Mouse (Mus musculus) lung, embryonic 14.5 days (tissue): ENCODE results near the gene Clcn2. TPM values are rescaled to one million over a fixed set of nuclear protein-coding genes. Genes with fewer than 3 reads are reported as not detected.

Experiments used
- ATAC-seq: fragments of 200-750 bp; cut with Nextera tagmentation; 2 replicates; pipeline ENCODE4 v1.8.0; 2017; ENCODE audit warnings: mild to moderate bottlenecking, moderate TSS enrichment, moderate library complexity; ENCODE audit not compliant: insufficient read depth
- DNase-seq: peaks from one replicate; pipeline ENCODE4 v3.0.0-alpha.2; 2015
- H3K27ac ChIP-seq: fragments of 300-500 bp; sonication (generic); 2 replicates; pipeline ENCODE4 v1.5.1; 2014; ENCODE audit warnings: low read depth, mild to moderate bottlenecking, moderate library complexity
- H3K27me3 ChIP-seq: fragments of 300-500 bp; sonication (generic); 2 replicates; pipeline ENCODE4 v1.6.1; 2014; ENCODE audit warnings: low read length, control low read depth; ENCODE audit not compliant: insufficient read depth
- H3K36me3 ChIP-seq: fragments of 300-500 bp; sonication (generic); 2 replicates; pipeline ENCODE4 v1.6.1; 2014; ENCODE audit warnings: control low read depth; ENCODE audit not compliant: insufficient read depth
- H3K4me1 ChIP-seq: fragments of 300-500 bp; sonication (generic); 2 replicates; pipeline ENCODE4 v1.6.1; 2014; ENCODE audit warnings: antibody characterized with exemption, control low read depth; ENCODE audit not compliant: insufficient read depth
- H3K4me2 ChIP-seq: fragments of 300-500 bp; sonication (generic); 2 replicates; pipeline ENCODE4 v1.6.1; 2014; ENCODE audit warnings: mild to moderate bottlenecking
- H3K4me3 ChIP-seq: fragments of 300-500 bp; sonication (generic); 2 replicates; pipeline ENCODE4 v1.5.1; 2014; ENCODE audit warnings: low read depth, low read length
- H3K9ac ChIP-seq: fragments of 300-500 bp; sonication (generic); 2 replicates; pipeline ENCODE4 v1.6.1; 2014
- H3K9me3 ChIP-seq: fragments of 300-500 bp; sonication (generic); 2 replicates; pipeline ENCODE4 v1.6.1; 2016; ENCODE audit warnings: low read depth, low read length, control low read depth
- CTCF ChIP-seq: IDR thresholded peaks from 2 replicates; pipeline ENCODE4 v1.5.1; 2016; ENCODE audit warnings: antibody characterized with exemption, low read depth
- WGBS: fragments of 180-500 bp; shearing (Covaris S2); extraction: QIAGEN DNeasy Blood & Tissue Kit; methylation state at CpG from one replicate; pipeline ENCODE4 v1.1.7; 2014; 5-methylcytosine and 5-hydroxymethylcytosine counted together
- polyA plus RNA-seq: library from polyadenylated mRNA; unstranded; fragments of >200 nt; fragmentation: Nextera tagmentation; extraction: Ambion mirVana; gene quantifications from 2 replicates; pipeline ENCODE4 v1.2.1, GENCODE M21; 2014

Gene Clcn2
- polyA plus RNA-seq, 1 experiment from 2014 or later, result 10.1 TPM

DNA sequence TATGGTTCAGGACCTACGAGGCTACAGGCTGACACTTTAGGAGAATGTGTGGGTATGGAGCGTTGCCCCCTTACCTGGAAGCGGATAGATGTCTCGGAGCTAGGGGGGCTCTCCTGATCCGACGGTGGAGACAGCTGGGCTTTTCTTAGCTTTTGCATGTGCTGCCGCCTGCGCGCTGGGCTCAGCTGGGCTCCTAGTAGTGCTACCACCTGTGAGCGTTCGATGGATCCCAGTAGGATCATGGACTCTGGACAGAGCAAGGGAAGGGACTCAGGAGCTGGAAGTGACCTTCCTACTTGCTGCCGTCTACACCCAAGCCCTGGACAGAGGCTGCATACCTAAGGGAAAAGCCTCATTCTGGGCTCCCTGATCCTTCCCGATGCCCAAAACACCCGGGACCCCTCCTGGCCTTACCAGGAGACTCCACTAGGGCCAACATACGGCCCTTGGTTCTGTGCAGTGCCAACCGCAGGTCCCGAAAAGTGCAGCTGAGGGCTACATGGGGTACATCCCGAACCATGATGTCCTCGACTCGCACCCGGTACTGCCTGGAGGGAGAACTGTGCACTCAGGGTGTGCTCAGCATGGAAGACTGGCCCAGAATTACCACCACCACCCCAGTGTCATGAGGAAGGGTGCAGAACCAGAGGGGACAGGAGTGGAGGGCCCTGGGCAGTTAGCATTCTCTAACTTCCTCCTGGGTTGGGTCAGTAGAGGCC lies 9.2 kb downstream of the Clcn2 start:
- 94% methylated on average over 21 of the region's 21 CpGs for WGBS
- DNase-seq, result no peak

DNA sequence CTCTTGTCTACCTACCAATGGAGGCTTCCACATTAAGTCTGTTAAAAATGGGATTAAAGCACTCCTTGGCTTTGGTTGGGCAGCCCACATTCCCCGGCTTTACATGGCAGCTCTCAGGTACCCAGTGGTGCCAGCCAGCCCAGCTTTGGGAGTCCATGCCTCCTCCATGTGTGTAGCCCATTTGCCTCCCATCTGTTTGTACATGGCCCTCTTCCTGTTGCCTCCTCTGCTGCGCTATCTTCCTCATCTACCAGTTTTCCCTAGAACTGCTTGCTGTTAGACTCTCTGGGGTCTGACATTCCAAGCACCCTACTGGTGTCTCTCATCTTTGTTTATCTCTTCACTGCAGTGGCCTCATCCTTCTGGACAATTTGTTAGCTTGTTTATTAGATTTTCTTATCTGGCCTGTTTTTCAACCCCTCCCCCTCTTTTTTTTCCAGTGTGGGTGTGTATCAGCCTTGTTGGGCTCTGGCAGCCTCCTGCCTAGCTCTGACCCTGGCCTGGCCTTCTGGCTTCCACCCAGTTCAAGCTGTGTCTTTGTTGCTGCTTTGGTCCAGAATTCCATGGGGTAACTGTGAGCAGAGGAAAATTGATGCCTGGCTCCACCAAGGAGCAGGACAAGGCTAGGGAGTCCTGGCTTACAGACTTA lies 11.0 kb downstream of the Clcn2 start:
- Histone ChIP-seq H3K36me3 (peaks cover 25% of the 10 kb centered on the region), H3K4me1 (peaks cover 3% of the 10 kb centered on the region; the same call in 1 of the 2 replicates), H3K9me3 (no peaks in the 10 kb centered on the region), H3K4me2 (no peak overlapping the region), H3K9ac (no peak overlapping the region), H3K4me3 (no peak overlapping the region), H3K27ac (0 out of 2 replicates have a peak overlapping the region, but pooled peaks have one; percentile 6), H3K27me3 (no peaks in the 10 kb centered on the region)
- DNase-seq (no peak), ATAC-seq (no peak)
- TF ChIP-seq CTCF, result no peak
- 84% methylated on average over 2 of the region's 2 CpGs for WGBS

More for the DNA sequence above, 9.2 kb downstream of the Clcn2 start:
- peaks cover 35% of the 10 kb centered on the region for H3K36me3 ChIP-seq
- TF ChIP-seq CTCF, result no peak
- no peak for ATAC-seq
- H3K27ac ChIP-seq, result no peak overlapping the region
- H3K9me3 ChIP-seq, result no peaks in the 10 kb centered on the region
- H3K9ac ChIP-seq, result no peak overlapping the region
- H3K27me3 ChIP-seq, result no peaks in the 10 kb centered on the region
- H3K4me1 ChIP-seq, result no peaks in the 10 kb centered on the region
- no peak overlapping the region for H3K4me3 ChIP-seq
- no peak overlapping the region for H3K4me2 ChIP-seq

DNA sequence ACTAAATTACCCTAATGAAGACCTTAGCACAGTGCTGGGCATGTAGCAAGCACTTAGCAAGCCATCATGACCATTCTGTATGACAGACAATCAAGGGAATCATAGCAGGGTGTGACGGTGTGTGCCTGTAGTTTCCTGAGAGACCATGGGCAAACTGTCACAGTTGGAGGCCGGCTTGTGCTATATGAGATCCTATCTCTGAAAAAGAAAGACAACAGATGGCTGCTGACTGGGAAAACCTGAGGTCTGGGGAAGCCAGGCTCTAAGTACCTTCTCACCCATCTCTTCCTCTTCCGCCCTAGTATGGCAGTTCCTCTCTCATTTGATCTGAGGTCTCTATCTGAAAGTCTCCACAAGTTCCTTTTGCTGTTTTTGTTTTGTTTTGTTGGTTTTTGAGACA lies 11.8 kb downstream of the Clcn2 start:
- no peak for TF ChIP-seq CTCF
- peaks cover 20% of the 10 kb centered on the region; the same call in 1 of the 2 replicates for H3K36me3 ChIP-seq
- DNase-seq, result no peak

DNA sequence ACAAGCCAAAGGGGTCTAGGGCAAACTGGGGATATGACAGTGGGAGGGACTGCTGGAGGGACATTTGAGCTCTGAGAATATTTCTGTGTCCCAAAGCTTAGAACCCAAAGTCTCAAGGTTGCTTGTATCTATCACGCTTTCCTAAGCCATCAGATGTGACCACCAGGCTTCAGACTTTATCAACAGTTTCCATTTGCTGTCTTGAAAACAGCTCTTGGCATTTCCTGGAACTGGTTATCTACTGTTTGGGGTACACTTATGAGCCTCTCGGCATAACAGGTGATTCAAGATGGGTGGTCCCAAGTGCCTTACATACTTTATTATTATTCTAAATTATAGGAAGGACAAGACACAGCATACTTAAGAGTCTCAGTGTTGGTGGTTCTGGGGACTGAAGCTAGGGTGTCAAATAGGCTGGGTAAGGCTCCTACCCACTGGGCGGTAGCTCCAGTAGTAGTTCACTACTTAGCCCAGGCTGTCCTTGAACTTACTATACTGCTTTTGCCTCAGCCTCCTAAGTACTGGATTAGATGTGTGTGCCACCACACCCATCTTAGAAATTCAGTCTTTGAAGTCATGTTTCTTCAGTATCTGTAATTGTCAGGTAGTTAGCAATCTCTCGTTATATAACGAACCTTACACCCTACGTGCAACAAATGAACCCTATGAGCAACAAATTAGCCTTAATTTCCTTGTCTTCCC lies 13.7 kb downstream of the Clcn2 start:
- DNase-seq (no peak), ATAC-seq (no peak)
- Histone ChIP-seq H3K27ac (no peak overlapping the region; the same call in 1 of the 2 replicates), H3K4me2 (no peak overlapping the region), H3K9ac (no peak overlapping the region), H3K4me1 (peaks cover 3% of the 10 kb centered on the region; the same call in 1 of the 2 replicates), H3K27me3 (no peaks in the 10 kb centered on the region), H3K36me3 (peaks cover 14% of the 10 kb centered on the region; the same call in 1 of the 2 replicates), H3K9me3 (no peaks in the 10 kb centered on the region), H3K4me3 (no peak overlapping the region)
- 87% methylated on average over 6 of the region's 6 CpGs for WGBS
- no peak for TF ChIP-seq CTCF

More for the DNA sequence above, 11.8 kb downstream of the Clcn2 start:
- H3K4me1 ChIP-seq, result peaks cover 3% of the 10 kb centered on the region; the same call in 1 of the 2 replicates
- H3K27ac ChIP-seq, result no peak overlapping the region
- no peak for ATAC-seq
- H3K9me3 ChIP-seq, result no peaks in the 10 kb centered on the region
- no peak overlapping the region for H3K4me2 ChIP-seq
- H3K9ac ChIP-seq, result no peak overlapping the region
- no peak overlapping the region for H3K4me3 ChIP-seq
- WGBS, result 79% methylated on average over 3 of the region's 3 CpGs
- no peaks in the 10 kb centered on the region for H3K27me3 ChIP-seq

DNA sequence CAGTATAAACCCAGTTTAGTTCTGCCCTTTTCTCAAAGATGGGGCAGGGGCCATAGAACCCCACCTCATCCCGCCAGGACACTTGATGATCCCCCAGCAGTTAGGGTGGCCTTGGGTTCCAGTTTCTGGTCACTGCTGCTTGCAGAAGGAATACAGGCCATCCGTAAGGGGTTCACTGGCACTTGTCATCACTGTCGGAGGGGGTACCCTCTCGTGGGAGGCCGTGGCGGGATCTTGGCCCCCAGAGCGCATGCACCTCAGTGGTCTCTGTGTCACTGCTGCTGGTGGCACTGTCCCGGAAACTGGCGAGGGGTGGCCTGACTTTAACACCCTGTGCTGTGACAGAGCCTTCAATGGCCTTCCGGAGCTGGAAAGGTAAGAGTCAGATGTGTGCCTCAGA lies 14.5 kb downstream of the Clcn2 start:
- Histone ChIP-seq H3K4me3 (no peak overlapping the region), H3K27me3 (no peaks in the 10 kb centered on the region), H3K4me1 (peaks cover 3% of the 10 kb centered on the region; the same call in 1 of the 2 replicates), H3K9ac (no peak overlapping the region), H3K4me2 (no peak overlapping the region), H3K9me3 (no peaks in the 10 kb centered on the region), H3K36me3 (peaks cover 11% of the 10 kb centered on the region; the same call in 1 of the 2 replicates), H3K27ac (no peak overlapping the region)
- no peak for TF ChIP-seq CTCF
- 91% methylated on average over 10 of the region's 10 CpGs for WGBS
- ATAC-seq (no peak), DNase-seq (no peak)

DNA sequence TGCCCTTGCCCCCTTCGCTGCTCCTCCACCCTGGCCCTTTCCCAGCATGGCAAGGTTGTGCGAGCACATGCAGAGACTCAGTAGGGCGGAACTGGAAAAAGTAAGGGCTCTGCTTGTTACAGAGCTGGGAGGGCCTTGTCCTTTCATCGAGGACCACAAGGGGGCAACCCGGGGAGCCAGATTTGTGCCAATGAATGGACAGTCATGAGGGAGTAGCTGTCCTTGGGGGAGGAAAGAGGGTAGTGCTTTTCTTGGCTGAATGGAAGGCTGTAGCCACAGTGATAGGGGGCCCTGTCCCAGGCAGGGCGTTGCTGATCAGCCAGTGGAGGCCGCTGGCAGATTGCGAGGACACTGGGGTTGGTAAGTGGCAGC lies 15.0 kb downstream of the Clcn2 start:
- peak; percentile 82 for TF ChIP-seq CTCF
- Histone ChIP-seq H3K27me3 (no peaks in the 10 kb centered on the region), H3K27ac (no peak overlapping the region), H3K4me2 (0 out of 2 replicates have a peak overlapping the region, but pooled peaks have one; percentile 8), H3K9ac (no peak overlapping the region), H3K36me3 (peaks cover 5% of the 10 kb centered on the region; the same call in 1 of the 2 replicates), H3K4me1 (peaks cover 3% of the 10 kb centered on the region; the same call in 1 of the 2 replicates), H3K9me3 (no peaks in the 10 kb centered on the region), H3K4me3 (no peak overlapping the region)
- 10% methylated on average over 8 of the region's 8 CpGs for WGBS
- DNase-seq (peak; percentile 88), ATAC-seq (peak; percentile 81)
